Mouse (Mus musculus) stomach, embryonic 14.5 days (tissue): ENCODE results near the gene Leng8. TPM values are rescaled to one million over a fixed set of nuclear protein-coding genes. Genes with fewer than 3 reads are reported as not detected.
A peak's percentile ranks its signal among the peaks of the same experiment; 100 is the strongest.
"Not testable (repeated sequence)": the region's sequence is repeated elsewhere in the genome, so short reads cannot be mapped to it uniquely, and the experiment has no call there.

ENCODE experiments used
- ATAC-seq: fragments of 200-750 bp; cut with Nextera tagmentation; 2 replicates; pipeline ENCODE4 v1.8.0; 2017; ENCODE audit warnings: low read depth, moderate TSS enrichment; ENCODE audit not compliant: insufficient number of reproducible peaks, insufficient read depth, low FRiP score
- H3K27ac ChIP-seq: fragments of 300-500 bp; sonication (generic); 2 replicates; pipeline ENCODE4 v1.5.1; 2014; ENCODE audit warnings: mild to moderate bottlenecking, low read length, moderate library complexity, mixed read lengths
- H3K27me3 ChIP-seq: fragments of 300-500 bp; sonication (generic); 2 replicates; pipeline ENCODE4 v1.6.1; 2014; ENCODE audit warnings: low read length, control low read depth, mixed read lengths; ENCODE audit not compliant: control insufficient read depth, insufficient read depth
- H3K36me3 ChIP-seq: fragments of 300-500 bp; sonication (generic); 2 replicates; pipeline ENCODE4 v1.6.1; 2014; ENCODE audit warnings: mild to moderate bottlenecking, control low read depth, low read length, moderate library complexity, mixed read lengths; ENCODE audit not compliant: control insufficient read depth, insufficient read depth
- H3K4me1 ChIP-seq: fragments of 300-500 bp; sonication (generic); 2 replicates; pipeline ENCODE4 v1.6.1; 2014; ENCODE audit warnings: low read length, control low read depth, mixed read lengths; ENCODE audit not compliant: control insufficient read depth, insufficient read depth
- H3K4me2 ChIP-seq: fragments of 300-500 bp; sonication (generic); replicated peaks from 2 replicates; pipeline ENCODE4 v1.6.1; 2014; ENCODE audit warnings: low read depth, low read length, control low read depth
- H3K4me3 ChIP-seq: fragments of 300-500 bp; sonication (generic); 2 replicates; pipeline ENCODE4 v1.5.1; 2014; ENCODE audit warnings: low read depth, low read length, control low read depth
- H3K9ac ChIP-seq: fragments of 300-500 bp; sonication (generic); replicated peaks from 2 replicates; pipeline ENCODE4 v1.6.1; 2014; ENCODE audit warnings: low read depth, mild to moderate bottlenecking, control low read depth, low read length, moderate library complexity, mixed read lengths
- H3K9me3 ChIP-seq: fragments of 300-500 bp; sonication (generic); 2 replicates; pipeline ENCODE4 v1.6.1; 2016; ENCODE audit warnings: low read depth, low read length, control low read depth; ENCODE audit not compliant: control insufficient read depth
- WGBS: fragments of 180-500 bp; shearing (Covaris S2); extraction: QIAGEN DNeasy Blood & Tissue Kit; methylation state at CpG from one replicate; pipeline ENCODE4 v1.1.7; 2014; 5-methylcytosine and 5-hydroxymethylcytosine counted together
- polyA plus RNA-seq: library from polyadenylated mRNA; unstranded; fragments of >200 nt; fragmentation: Nextera tagmentation; extraction: Ambion mirVana; gene quantifications from 2 replicates; pipeline ENCODE4 v1.2.1, GENCODE M21; 2014

Gene Leng8
- polyA plus RNA-seq, 1 experiment from 2014 or later: 58.7 TPM

DNA sequence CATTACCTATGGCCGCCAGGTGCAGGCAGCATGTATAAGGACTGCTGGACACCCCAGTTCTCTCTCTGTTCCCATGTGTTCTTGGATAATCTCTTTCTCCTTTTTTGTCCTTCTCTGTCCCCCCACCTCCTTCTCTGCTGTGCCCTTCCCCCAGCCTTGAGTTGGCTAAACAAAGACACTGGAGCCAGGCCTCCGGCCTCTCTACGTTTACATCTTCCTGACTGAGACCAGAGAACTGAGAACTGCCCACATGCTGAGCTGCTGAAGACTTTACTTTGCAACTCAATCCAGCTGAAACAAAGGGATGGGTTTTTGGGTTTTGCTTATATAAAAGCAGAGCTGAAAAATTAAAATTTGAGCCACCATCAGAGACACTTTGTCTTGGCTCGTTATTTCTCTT lies 18.1 kb downstream of the Leng8 start:
- Histone ChIP-seq H3K4me1 (no peaks in the 10 kb centered on the region; the same call in 1 of the 2 replicates), H3K36me3 (peaks cover 4% of the 10 kb centered on the region; the same call in 1 of the 2 replicates), H3K27ac (no peak overlapping the region), H3K4me3 (no peak overlapping the region), H3K4me2 (no peak overlapping the region), H3K9me3 (no peaks in the 10 kb centered on the region), H3K9ac (no peak overlapping the region), H3K27me3 (no peaks in the 10 kb centered on the region)
- WGBS: 47% methylated on average over 4 of the region's 4 CpGs
- ATAC-seq: no peak

DNA sequence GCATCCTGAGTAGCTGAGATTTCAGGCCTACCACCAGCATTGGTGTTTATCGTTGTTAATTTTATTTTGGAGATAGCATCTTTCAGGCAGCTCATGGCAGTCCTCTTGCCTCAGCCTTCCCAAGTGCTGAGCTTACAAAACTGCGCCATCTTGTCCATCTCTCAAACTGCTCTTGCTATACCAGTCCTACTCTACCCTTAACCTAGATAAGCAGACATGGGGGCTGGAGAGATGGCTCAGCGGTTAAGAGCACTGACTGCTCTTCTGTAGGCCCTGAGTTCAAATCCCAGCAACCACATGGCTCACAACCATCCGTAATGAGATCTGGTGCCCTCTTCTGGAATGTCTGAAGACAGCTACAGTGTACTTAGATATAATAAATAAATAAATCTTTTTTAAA lies 24.8 kb downstream of the Leng8 start:
- not testable (repeated sequence) for H3K27me3 ChIP-seq, H3K27ac ChIP-seq, H3K36me3 ChIP-seq, ATAC-seq, H3K4me2 ChIP-seq, H3K9ac ChIP-seq, H3K9me3 ChIP-seq, H3K4me3 ChIP-seq
- H3K4me1 ChIP-seq: peaks cover 16% of the 10 kb centered on the region
- 95% methylated on average over 4 of the region's 4 CpGs for WGBS

- Histone ChIP-seq H3K9ac (peak overlapping the region; percentile 63), H3K9me3 (no peaks in the 10 kb centered on the region), H3K4me2 (peak overlapping the region; percentile 82), H3K4me1 (peaks cover 16% of the 10 kb centered on the region), H3K36me3 (no peaks in the 10 kb centered on the region), H3K27me3 (no peaks in the 10 kb centered on the region), H3K27ac (peak overlapping the region; percentile 84), H3K4me3 (peak overlapping the region; percentile 48)
- peak; percentile 83 for ATAC-seq
- WGBS: under 1% methylated on average over 11 of the region's 11 CpGs
These were observed 26.8 kb downstream of the Leng8 start for GRCm38 (mm10) chr7:4163571-4164072.

DNA sequence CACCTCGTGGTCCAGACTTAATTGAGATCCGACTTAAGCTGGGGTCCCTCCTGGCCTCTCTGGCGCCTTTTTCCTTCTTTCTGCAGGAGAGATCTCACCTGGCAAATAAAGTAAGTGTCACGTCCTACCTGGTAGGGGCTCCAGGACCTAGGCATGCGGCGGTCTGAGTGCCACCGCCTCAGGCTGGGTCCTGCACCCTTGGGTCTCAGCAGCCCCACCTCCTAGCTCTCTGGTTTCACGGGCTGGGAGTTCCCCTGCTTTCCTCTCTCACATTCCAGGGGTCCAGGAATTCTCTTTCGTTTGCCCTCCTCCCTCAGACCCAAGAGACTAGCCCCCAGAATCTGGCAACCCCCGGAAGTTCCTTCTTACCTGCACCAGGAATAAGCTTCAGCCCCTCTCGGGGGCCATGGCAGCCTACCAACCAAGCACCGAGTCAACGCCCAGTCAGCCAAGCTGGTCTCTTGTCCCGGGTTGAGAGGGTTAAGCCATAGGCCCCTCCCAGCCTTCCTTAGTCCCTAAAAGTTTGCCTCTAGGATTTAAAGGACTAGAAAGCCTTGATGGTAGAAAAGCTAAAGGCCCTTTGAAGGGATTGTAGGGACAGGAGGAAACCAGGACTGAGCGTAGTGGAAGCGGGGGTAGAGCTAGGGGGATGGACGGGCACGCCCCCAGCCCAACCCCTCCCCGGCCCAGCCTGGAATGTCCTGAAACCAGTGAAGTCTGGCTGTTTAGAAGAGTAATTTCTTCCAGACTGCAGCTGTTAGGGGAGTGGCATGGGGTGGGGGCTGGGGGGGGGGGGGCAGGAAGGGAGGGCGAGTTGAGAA lies 27.5 kb downstream of the Leng8 start, which contains the start of gene Cdc42ep5:
Gene Cdc42ep5, minus strand, starts transcription at position 771 of the 821 bp plus-strand sequence.
- Histone ChIP-seq H3K4me2 (peak within 1 kb of the TSS; percentile 82), H3K27ac (peak within 1 kb of the TSS; percentile 84), H3K9me3 (no peaks in the 10 kb centered on the region), H3K4me3 (peak within 1 kb of the TSS; percentile 48), H3K9ac (peak within 1 kb of the TSS; percentile 63), H3K27me3 (no peaks in the 10 kb centered on the region), H3K4me1 (peaks cover 16% of the 10 kb centered on the region), H3K36me3 (no peaks in the 10 kb centered on the region)
- WGBS: under 1% methylated on average over 20 of the region's 20 CpGs
- peak; percentile 92 for ATAC-seq

DNA sequence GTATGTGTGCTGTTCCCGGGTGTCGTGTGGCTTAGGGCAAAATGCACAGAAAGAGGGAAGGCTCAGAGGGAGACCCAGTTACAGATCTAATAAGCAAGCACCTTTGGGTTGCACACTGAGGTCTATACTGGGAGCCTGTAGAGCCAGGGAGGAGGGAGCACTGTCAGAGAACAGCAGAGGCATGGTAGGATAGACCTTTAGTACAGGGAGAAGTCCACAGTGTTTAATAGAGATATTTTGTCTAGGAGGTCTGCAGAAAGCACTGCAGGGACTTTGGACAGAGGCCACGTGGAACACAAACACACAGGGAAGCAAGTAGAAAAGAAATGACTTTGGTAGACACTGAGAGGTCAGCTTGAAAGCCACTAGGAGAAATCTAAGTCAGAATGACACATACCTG lies 28.4 kb downstream of the Leng8 start:
- Histone ChIP-seq H3K36me3 (no peaks in the 10 kb centered on the region), H3K27me3 (no peaks in the 10 kb centered on the region), H3K4me2 (peak overlapping the region; percentile 82), H3K27ac (peak overlapping the region; percentile 84), H3K9ac (peak overlapping the region; percentile 21; the same call in 1 of the 2 replicates), H3K4me1 (peaks cover 16% of the 10 kb centered on the region), H3K9me3 (no peaks in the 10 kb centered on the region), H3K4me3 (peak overlapping the region; percentile 48; the same call in 1 of the 2 replicates)
- 11% methylated on average over 3 of the region's 3 CpGs for WGBS
- no peak for ATAC-seq

DNA sequence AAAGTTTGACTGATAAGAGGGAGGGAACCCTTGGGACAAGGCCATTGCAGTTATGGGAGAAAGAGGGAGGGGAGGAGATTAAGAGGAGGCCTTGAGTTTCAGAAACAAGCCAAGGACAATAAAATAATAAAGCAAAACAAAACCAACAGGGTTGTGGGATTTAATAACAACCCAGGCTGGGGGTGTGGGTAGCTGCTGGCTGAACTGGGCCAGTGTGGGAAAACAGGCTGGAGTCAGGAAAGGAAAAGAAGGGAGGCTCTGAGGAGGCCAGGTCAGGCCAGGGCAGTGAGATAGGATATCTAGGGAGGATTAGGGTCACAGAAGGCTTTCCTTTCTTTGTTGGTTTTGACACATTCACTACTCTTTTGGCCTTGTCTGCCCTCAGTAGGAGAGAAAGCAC lies 30.3 kb downstream of the Leng8 start:
- Histone ChIP-seq H3K27ac (no peak overlapping the region), H3K9ac (no peak overlapping the region), H3K9me3 (no peaks in the 10 kb centered on the region), H3K27me3 (no peaks in the 10 kb centered on the region), H3K4me2 (no peak overlapping the region), H3K36me3 (no peaks in the 10 kb centered on the region), H3K4me3 (no peak overlapping the region), H3K4me1 (peaks cover 16% of the 10 kb centered on the region)
- no peak for ATAC-seq

- no peaks in the 10 kb centered on the region for H3K9me3 ChIP-seq
- no peaks in the 10 kb centered on the region for H3K27me3 ChIP-seq
- no peaks in the 10 kb centered on the region for H3K36me3 ChIP-seq
- ATAC-seq: peak; percentile 51; the same call in 1 of the 2 replicates
- H3K4me1 ChIP-seq: peaks cover 4% of the 10 kb centered on the region; the same call in 1 of the 2 replicates
- H3K4me3 ChIP-seq: no peak overlapping the region
- H3K4me2 ChIP-seq: no peak overlapping the region
- H3K9ac ChIP-seq: no peak overlapping the region
- 73% methylated on average over 6 of the region's 6 CpGs for WGBS
- no peak overlapping the region for H3K27ac ChIP-seq
These were observed 33.5 kb downstream of the Leng8 start for GRCm38 (mm10) chr7:4170193-4170938.

DNA sequence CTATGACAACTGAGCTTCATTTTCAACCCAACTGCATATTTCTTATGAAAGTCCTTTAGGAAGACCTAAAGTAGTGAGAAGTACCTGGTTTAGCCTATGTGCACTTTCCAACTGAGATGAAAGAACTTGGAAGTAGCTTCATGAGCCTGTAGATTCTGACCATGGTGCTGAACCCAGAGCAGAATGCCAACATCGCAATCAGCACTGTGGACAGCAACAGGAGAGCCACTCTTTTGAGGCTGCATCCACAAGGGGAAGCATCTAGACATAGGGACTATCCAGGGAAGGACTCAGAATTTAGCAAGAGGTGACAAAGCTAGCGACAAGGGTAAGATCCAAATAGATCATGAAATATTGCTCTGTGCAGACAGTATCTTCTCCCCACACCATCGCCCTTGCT lies 41.6 kb downstream of the Leng8 start:
- Histone ChIP-seq H3K27me3 (no peaks in the 10 kb centered on the region), H3K4me1 (no peaks in the 10 kb centered on the region), H3K36me3 (no peaks in the 10 kb centered on the region), H3K9me3 (no peaks in the 10 kb centered on the region), H3K4me2 (no peak overlapping the region), H3K9ac (no peak overlapping the region), H3K27ac (no peak overlapping the region), H3K4me3 (no peak overlapping the region)
- 46% methylated on average over 3 of the region's 3 CpGs for WGBS
- ATAC-seq: no peak
